Comparison of ENCODE assay signal across 19 mouse cellular contexts in the genomic region with DNA sequence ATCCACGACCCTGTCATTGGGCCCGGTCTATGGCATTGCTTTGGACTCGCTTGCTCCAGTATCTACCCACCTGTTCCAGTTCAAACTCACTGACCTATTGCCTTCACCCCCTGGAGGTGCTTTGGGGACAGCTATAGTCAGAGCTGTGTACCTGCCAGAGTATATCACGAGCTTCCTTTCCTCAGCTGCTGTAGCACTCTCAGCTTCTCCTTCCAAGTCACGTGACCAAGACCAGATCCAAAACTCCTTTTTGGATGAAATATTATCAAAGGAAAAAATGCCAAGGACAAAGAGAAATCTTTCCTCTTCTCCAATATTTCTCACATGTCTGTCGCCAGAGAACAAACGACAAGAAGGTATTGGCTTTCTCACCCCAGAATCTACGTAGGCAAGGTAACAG.
DNase-seq lines count a peak whose midpoint lies in the region.
"Had no signal": no experiment of that assay in that cellular context is flagged by ENCODE, and none has a peak within 500 bp of the region (broad histone marks: within the 10 kb centered on the region; RNA-seq: fewer than 3 reads in every experiment).

No protein-coding gene starts in this region.

- peak; percentile 10 for DNase-seq in adrenal gland, postnatal 10 days
- DNase-seq in adrenal gland, postnatal 25 days, result no peak
- DNase-seq in layer of hippocampus, adult 9-10 months (ENCODE audit: low spot score), result peak; percentile 5
- no peak for DNase-seq in layer of hippocampus, postnatal 10 days (ENCODE audit: low spot score in 2 of 2)
- DNase-seq in right cerebral cortex, adult 18-20 months, result peak; percentile 7
- no peak for DNase-seq in right cerebral cortex, postnatal 4 days
- DNase-seq in telencephalon, adult 2 months (ENCODE audit: low read depth, low spot score), result peak; percentile 34
- DNase-seq in heart, postnatal 14 days, result no peak
- DNase-seq: cerebellum, adult 11-12 months; cerebellum, adult 9-11 months; embryo, embryonic 11 days; gastrocnemius, postnatal 25 days; heart, adult 11 months; heart, postnatal 36 days; kidney, postnatal 14 days; liver; lung, adult 2 months; lung, postnatal 10 days; thymus, postnatal 4 days had no signal

- intact Hi-C loops in heart, postnatal 14 days (cut with DNase I), result no loop called here

Comparison
In these comparisons a context has a peak if more than half of its experiments do, and no peak if none do; other contexts are left out.
1. DNase-seq: peak in adrenal gland, postnatal 10 days (single experiment), layer of hippocampus, adult 9-10 months (single experiment), right cerebral cortex, adult 18-20 months (single experiment) and telencephalon, adult 2 months (single experiment); none in adrenal gland, postnatal 25 days (single experiment), layer of hippocampus, postnatal 10 days (0 of 2), right cerebral cortex, postnatal 4 days (single experiment) and heart, postnatal 14 days (0 of 2).